Mouse (Mus musculus) midbrain, postnatal 0 days (tissue): ENCODE data around the gene Itprid2. TPM values are rescaled to one million over a fixed set of nuclear protein-coding genes. Genes with fewer than 3 reads are reported as not detected.

Experiments used
- ATAC-seq: fragments of 200-750 bp; cut with Nextera tagmentation; 2 replicates; pipeline ENCODE4 v1.8.0; 2017; ENCODE audit warnings: moderate number of reproducible peaks, mild to moderate bottlenecking, moderate TSS enrichment, moderate library complexity; ENCODE audit not compliant: low FRiP score
- DNase-seq: peaks from one replicate; pipeline ENCODE4 v3.0.0-alpha.2; 2015; ENCODE audit warnings: low spot score
- H3K27ac ChIP-seq: fragments of 300-500 bp; sonication (generic); 2 replicates; pipeline ENCODE4 v1.5.1; 2014; ENCODE audit warnings: low read depth, mild to moderate bottlenecking, low read length, mixed read lengths
- H3K27me3 ChIP-seq: fragments of 300-500 bp; sonication (generic); 2 replicates; pipeline ENCODE4 v1.6.1; 2014; ENCODE audit warnings: low read length, control low read depth, mixed read lengths; ENCODE audit not compliant: insufficient read depth
- H3K36me3 ChIP-seq: fragments of 300-500 bp; sonication (generic); 2 replicates; pipeline ENCODE4 v1.6.1; 2014; ENCODE audit warnings: low read length, control low read depth, mixed read lengths; ENCODE audit not compliant: insufficient read depth
- H3K4me1 ChIP-seq: fragments of 300-500 bp; sonication (generic); 2 replicates; pipeline ENCODE4 v1.6.1; 2014; ENCODE audit warnings: mild to moderate bottlenecking, control low read depth, antibody characterized with exemption, low read length, mixed read lengths; ENCODE audit not compliant: insufficient read depth
- H3K4me2 ChIP-seq: fragments of 300-500 bp; sonication (generic); 2 replicates; pipeline ENCODE4 v1.6.1; 2014; ENCODE audit warnings: low read depth, mild to moderate bottlenecking, low read length, mixed read lengths; ENCODE audit not compliant: poor library complexity, severe bottlenecking
- H3K4me3 ChIP-seq: fragments of 300-500 bp; sonication (generic); 2 replicates; pipeline ENCODE4 v1.5.1; 2014; ENCODE audit warnings: low read depth, mild to moderate bottlenecking, low read length, moderate library complexity
- H3K9ac ChIP-seq: fragments of 300-500 bp; sonication (generic); replicated peaks from 2 replicates; pipeline ENCODE4 v1.6.1; 2014; ENCODE audit warnings: mild to moderate bottlenecking, low read length, moderate library complexity, mixed read lengths; ENCODE audit not compliant: poor library complexity, severe bottlenecking
- H3K9me3 ChIP-seq: fragments of 300-500 bp; sonication (generic); 2 replicates; pipeline ENCODE4 v1.6.1; 2016; ENCODE audit warnings: low read length, control low read depth
- CTCF ChIP-seq: IDR thresholded peaks from 2 replicates; pipeline ENCODE4 v1.5.1; 2016; ENCODE audit warnings: antibody characterized with exemption, mild to moderate bottlenecking
- WGBS: fragments of 180-500 bp; shearing (Covaris S2); extraction: QIAGEN DNeasy Blood & Tissue Kit; methylation state at CpG from one replicate; pipeline ENCODE4 v1.1.7; 2014; 5-methylcytosine and 5-hydroxymethylcytosine counted together
- polyA plus RNA-seq: library from polyadenylated mRNA; unstranded; fragments of >200 nt; fragmentation: Nextera tagmentation; extraction: Ambion mirVana; gene quantifications from 2 replicates; pipeline ENCODE4 v1.2.1, GENCODE M21; 2015
- total RNA-seq: library from RNA; depleted of rRNA; stranded (reverse); fragments of >200 nt; gene quantifications from 2 replicates; pipeline ENCODE4 v1.2.3, GENCODE M21; 2014; rRNA removed

The Itprid2 gene
- total and polyA plus RNA-seq, 2 experiments from 2014 or later: 3.4 to 9.7 TPM

- DNase-seq (peak; percentile 5), ATAC-seq (peak; percentile 54; the same call in 1 of the 2 replicates)
- no peak within 1 kb of the TSS for H3K9ac ChIP-seq
- peak within 1 kb of the TSS; percentile 18; the same call in 1 of the 2 replicates for H3K4me2 ChIP-seq
- H3K27ac ChIP-seq: no peak within 1 kb of the TSS
- H3K9me3 ChIP-seq: no peaks in the 10 kb centered on the region
- no peaks in the 10 kb centered on the region for H3K27me3 ChIP-seq
- WGBS: 52% methylated on average over 6 of the region's 6 CpGs
- TF ChIP-seq CTCF: no peak
- no peaks in the 10 kb centered on the region for H3K36me3 ChIP-seq
- no peak within 1 kb of the TSS for H3K4me3 ChIP-seq
- 0 out of 2 replicates have a peak, but pooled peaks cover 2% of the 10 kb centered on the region for H3K4me1 ChIP-seq
Measured at GRCm38 (mm10) chr2:79707575-79707974, 72.4 kb downstream of the Itprid2 start, which contains the start of gene Ppp1r1c. TSS of gene Ppp1r1c (plus strand) at chr2:79707780.

- 84% methylated on average over 3 of the region's 3 CpGs for WGBS
- Histone ChIP-seq H3K4me3 (no peak overlapping the region), H3K4me1 (no peaks in the 10 kb centered on the region), H3K27me3 (no peaks in the 10 kb centered on the region), H3K4me2 (no peak overlapping the region), H3K9ac (no peak overlapping the region), H3K9me3 (no peaks in the 10 kb centered on the region), H3K36me3 (no peaks in the 10 kb centered on the region), H3K27ac (no peak overlapping the region)
- no peak for TF ChIP-seq CTCF
- no peak for DNase-seq
- ATAC-seq: no peak
Measured at GRCm38 (mm10) chr2:79713662-79714091, 78.5 kb downstream of the Itprid2 start.

- Histone ChIP-seq H3K4me1 (no peaks in the 10 kb centered on the region), H3K9me3 (no peaks in the 10 kb centered on the region), H3K27me3 (no peaks in the 10 kb centered on the region), H3K36me3 (no peaks in the 10 kb centered on the region), H3K9ac (no peak overlapping the region), H3K4me3 (no peak overlapping the region), H3K4me2 (no peak overlapping the region), H3K27ac (no peak overlapping the region)
- DNase-seq (no peak), ATAC-seq (no peak)
- WGBS: 81% methylated on average over 6 of the region's 6 CpGs
- no peak for TF ChIP-seq CTCF
Measured at GRCm38 (mm10) chr2:79714745-79715144, 79.6 kb downstream of the Itprid2 start.

- Histone ChIP-seq H3K4me2 (no peak overlapping the region), H3K27ac (no peak overlapping the region), H3K36me3 (no peaks in the 10 kb centered on the region), H3K4me3 (no peak overlapping the region), H3K9ac (no peak overlapping the region), H3K27me3 (no peaks in the 10 kb centered on the region), H3K4me1 (no peaks in the 10 kb centered on the region), H3K9me3 (no peaks in the 10 kb centered on the region)
- no peak for TF ChIP-seq CTCF
- DNase-seq (no peak), ATAC-seq (no peak)
- 50% methylated on average over 2 of the region's 2 CpGs for WGBS
Measured at GRCm38 (mm10) chr2:79715925-79716324, 80.8 kb downstream of the Itprid2 start.

GRCm38 (mm10) chr2:79717846-79718245 lies 82.7 kb downstream of the Itprid2 start:
- ATAC-seq (no peak), DNase-seq (no peak)
- Histone ChIP-seq H3K4me2 (no peak overlapping the region), H3K4me1 (no peaks in the 10 kb centered on the region), H3K36me3 (no peaks in the 10 kb centered on the region), H3K9ac (no peak overlapping the region), H3K27ac (no peak overlapping the region), H3K9me3 (no peaks in the 10 kb centered on the region), H3K4me3 (no peak overlapping the region), H3K27me3 (no peaks in the 10 kb centered on the region)
- no peak for TF ChIP-seq CTCF

GRCm38 (mm10) chr2:79722415-79722814 lies 87.3 kb downstream of the Itprid2 start:
- Histone ChIP-seq H3K9me3 (no peaks in the 10 kb centered on the region), H3K36me3 (no peaks in the 10 kb centered on the region), H3K9ac (no peak overlapping the region), H3K4me2 (no peak overlapping the region), H3K4me1 (no peaks in the 10 kb centered on the region), H3K27ac (no peak overlapping the region), H3K4me3 (no peak overlapping the region), H3K27me3 (no peaks in the 10 kb centered on the region)
- TF ChIP-seq CTCF: no peak
- no peak for DNase-seq
- ATAC-seq: no peak
- WGBS: 90% methylated on average over 1 of the region's 1 CpGs

Other genes with a start within 250 kb of the Itprid2 start
- gene Neurod1, start 178.6 kb upstream of the Itprid2 start, total RNA-seq: 3.5 and 16.6 TPM in 2 replicates
- gene Neurod1, start 178.6 kb upstream of the Itprid2 start, polyA plus RNA-seq: 4.1 and 6.2 TPM in 2 replicates
- 0.11 and 0.47 TPM in 2 replicates for gene Cerkl, start 178.6 kb upstream of the Itprid2 start, total RNA-seq
- 0.72 and 1.5 TPM in 2 replicates for gene Cerkl, start 178.6 kb upstream of the Itprid2 start, polyA plus RNA-seq
- gene Ppp1r1c, start 72.4 kb downstream of the Itprid2 start, total RNA-seq: 3.7 and 7.4 TPM in 2 replicates
- gene Ppp1r1c, start 72.4 kb downstream of the Itprid2 start, polyA plus RNA-seq: 3.0 and 3.9 TPM in 2 replicates